Mouse (Mus musculus): ENCODE data around the gene Klk8. TPM values are rescaled to one million over a fixed set of nuclear protein-coding genes. Genes with fewer than 3 reads are reported as not detected.

Klk8 gene
- polyA plus RNA-seq, 1 experiment = not detected

GRCm38 (mm10) chr7:43782275-43783265 lies 14.8 kb upstream of the Klk8 start:
- peak overlapping the region; percentile 14; the same call in 1 of the 2 replicates for H3K4me3 ChIP-seq (ENCODE audit: insufficient read depth, low read depth, low read length)
- H3K27ac ChIP-seq (ENCODE audit: insufficient read depth, low read depth, low read length) = no peak overlapping the region
- TF ChIP-seq POLR2A (IDR thresholded peaks at IDR 0.05; ENCODE audit: insufficient read depth, low read depth, low read length) (no peak), CTCF (IDR thresholded peaks at IDR 0.05; ENCODE audit: insufficient read depth, low read depth, low read length) (peak; percentile 59)
- peaks cover 12% of the 10 kb centered on the region for H3K4me1 ChIP-seq (ENCODE audit: control insufficient read depth, insufficient read depth, low read length)
- WGBS = 10% methylated on average over 36 of the region's 36 CpGs

GRCm38 (mm10) chr7:43785286-43785685 lies 12.1 kb upstream of the Klk8 start:
- no peak overlapping the region for H3K27ac ChIP-seq (ENCODE audit: insufficient read depth, low read depth, low read length)

GRCm38 (mm10) chr7:43788096-43788495 lies 9.3 kb upstream of the Klk8 start:
- no peak overlapping the region for H3K4me3 ChIP-seq (ENCODE audit: insufficient read depth, low read depth, low read length)
- H3K27ac ChIP-seq (ENCODE audit: insufficient read depth, low read depth, low read length) = no peak overlapping the region
- H3K4me1 ChIP-seq (ENCODE audit: control insufficient read depth, insufficient read depth, low read length) = no peaks in the 10 kb centered on the region; the same call in 1 of the 2 replicates
- TF ChIP-seq CTCF (IDR thresholded peaks at IDR 0.05; ENCODE audit: insufficient read depth, low read depth, low read length) (no peak), POLR2A (IDR thresholded peaks at IDR 0.05; ENCODE audit: insufficient read depth, low read depth, low read length) (no peak)
- 63% methylated on average over 3 of the region's 3 CpGs for WGBS

More at GRCm38 (mm10) chr7:43785286-43785685, 12.1 kb upstream of the Klk8 start:
- peaks cover 11% of the 10 kb centered on the region for H3K4me1 ChIP-seq (ENCODE audit: control insufficient read depth, insufficient read depth, low read length)
- 91% methylated on average over 1 of the region's 1 CpGs for WGBS
- TF ChIP-seq POLR2A (IDR thresholded peaks at IDR 0.05; ENCODE audit: insufficient read depth, low read depth, low read length) (no peak), CTCF (IDR thresholded peaks at IDR 0.05; ENCODE audit: insufficient read depth, low read depth, low read length) (no peak)
- no peak overlapping the region for H3K4me3 ChIP-seq (ENCODE audit: insufficient read depth, low read depth, low read length)

- H3K4me3 ChIP-seq (ENCODE audit: insufficient read depth, low read depth, low read length) = no peak overlapping the region
- no peak for TF ChIP-seq POLR2A (IDR thresholded peaks at IDR 0.05; ENCODE audit: insufficient read depth, low read depth, low read length)
- no peak for TF ChIP-seq CTCF (IDR thresholded peaks at IDR 0.05; ENCODE audit: insufficient read depth, low read depth, low read length)
- no peaks in the 10 kb centered on the region; the same call in 1 of the 2 replicates for H3K4me1 ChIP-seq (ENCODE audit: control insufficient read depth, insufficient read depth, low read length)
- 77% methylated on average over 2 of the region's 2 CpGs for WGBS
- no peak overlapping the region for H3K27ac ChIP-seq (ENCODE audit: insufficient read depth, low read depth, low read length)
These were observed 8.1 kb upstream of the Klk8 start for GRCm38 (mm10) chr7:43789295-43789694.

- H3K27ac ChIP-seq (ENCODE audit: insufficient read depth, low read depth, low read length) = no peak within 1 kb of the TSS
- 82% methylated on average over 7 of the region's 7 CpGs for WGBS
- no peak within 1 kb of the TSS for H3K4me3 ChIP-seq (ENCODE audit: insufficient read depth, low read depth, low read length)
- TF ChIP-seq CTCF (IDR thresholded peaks at IDR 0.05; ENCODE audit: insufficient read depth, low read depth, low read length) = no peak
- TF ChIP-seq POLR2A (IDR thresholded peaks at IDR 0.05; ENCODE audit: insufficient read depth, low read depth, low read length) = no peak
- peaks cover 2% of the 10 kb centered on the region for H3K4me1 ChIP-seq (ENCODE audit: control insufficient read depth, insufficient read depth, low read length)
These were observed 5.8 kb upstream of the Klk8 start, which contains the start of gene Klk9 for GRCm38 (mm10) chr7:43791591-43791990. TSS of gene Klk9 (plus strand) at chr7:43791891.

- H3K27ac ChIP-seq (ENCODE audit: insufficient read depth, low read depth, low read length) = no peak overlapping the region
- peak overlapping the region; percentile 58; the same call in 1 of the 2 replicates for H3K4me3 ChIP-seq (ENCODE audit: insufficient read depth, low read depth, low read length)
- TF ChIP-seq CTCF (IDR thresholded peaks at IDR 0.05; ENCODE audit: insufficient read depth, low read depth, low read length) = no peak
- TF ChIP-seq POLR2A (IDR thresholded peaks at IDR 0.05; ENCODE audit: insufficient read depth, low read depth, low read length) = no peak
- WGBS = 3% methylated on average over 8 of the region's 8 CpGs
- H3K4me1 ChIP-seq (ENCODE audit: control insufficient read depth, insufficient read depth, low read length) = peaks cover 17% of the 10 kb centered on the region
These were observed 1.0 kb upstream of the Klk8 start for GRCm38 (mm10) chr7:43796355-43796754.

GRCm38 (mm10) chr7:43797844-43798462 lies 576 bp downstream of the Klk8 start:
- Histone ChIP-seq H3K4me1 (ENCODE audit: control insufficient read depth, insufficient read depth, low read length) (peaks cover 17% of the 10 kb centered on the region), H3K27ac (ENCODE audit: insufficient read depth, low read depth, low read length) (no peak overlapping the region), H3K4me3 (ENCODE audit: insufficient read depth, low read depth, low read length) (peak overlapping the region; percentile 58; the same call in 1 of the 2 replicates)
- WGBS = 34% methylated on average over 13 of the region's 13 CpGs
- no peak for TF ChIP-seq CTCF (IDR thresholded peaks at IDR 0.05; ENCODE audit: insufficient read depth, low read depth, low read length)
- no peak for TF ChIP-seq POLR2A (IDR thresholded peaks at IDR 0.05; ENCODE audit: insufficient read depth, low read depth, low read length)

- TF ChIP-seq CTCF (IDR thresholded peaks at IDR 0.05; ENCODE audit: insufficient read depth, low read depth, low read length) (no peak), POLR2A (IDR thresholded peaks at IDR 0.05; ENCODE audit: insufficient read depth, low read depth, low read length) (no peak)
- Histone ChIP-seq H3K4me1 (ENCODE audit: control insufficient read depth, insufficient read depth, low read length) (peaks cover 17% of the 10 kb centered on the region), H3K4me3 (ENCODE audit: insufficient read depth, low read depth, low read length) (no peak overlapping the region), H3K27ac (ENCODE audit: insufficient read depth, low read depth, low read length) (no peak overlapping the region)
- WGBS = 70% methylated on average over 7 of the region's 7 CpGs
These were observed 2.5 kb downstream of the Klk8 start for GRCm38 (mm10) chr7:43799876-43800275.

- Histone ChIP-seq H3K4me3 (ENCODE audit: insufficient read depth, low read depth, low read length) (no peak within 1 kb of the TSS), H3K27ac (ENCODE audit: insufficient read depth, low read depth, low read length) (no peak within 1 kb of the TSS), H3K4me1 (ENCODE audit: control insufficient read depth, insufficient read depth, low read length) (no peaks in the 10 kb centered on the region)
- TF ChIP-seq POLR2A (IDR thresholded peaks at IDR 0.05; ENCODE audit: insufficient read depth, low read depth, low read length) = no peak
- no peak for TF ChIP-seq CTCF (IDR thresholded peaks at IDR 0.05; ENCODE audit: insufficient read depth, low read depth, low read length)
- WGBS = 41% methylated on average over 5 of the region's 5 CpGs
These were observed 13.6 kb downstream of the Klk8 start, which contains the start of gene Klk7 for GRCm38 (mm10) chr7:43810994-43811393. TSS of gene Klk7 (plus strand) at chr7:43811294.
